Mouse (Mus musculus): ENCODE results near the gene Clasp1. TPM values are rescaled to one million over a fixed set of nuclear protein-coding genes. Genes with fewer than 3 reads are reported as not detected.

The Clasp1 gene
- 160 and 347 TPM in 2 replicates for polyA plus RNA-seq (2012; ENCODE audit: insufficient read depth, insufficient read length, low replicate concordance, missing spikeins)

- under 1% methylated on average over 44 of the region's 44 CpGs for WGBS
- H3K27ac ChIP-seq (ENCODE audit: insufficient read depth, low read depth, low read length): peak within 1 kb of the TSS; percentile 77
- TF ChIP-seq CTCF (IDR thresholded peaks at IDR 0.05; ENCODE audit: insufficient read depth, low read depth, low read length) (no peak), POLR2A (IDR thresholded peaks at IDR 0.05; ENCODE audit: insufficient read depth, low read depth, low read length) (peak; percentile 58)
- H3K4me3 ChIP-seq (ENCODE audit: insufficient read depth, low read depth, low read length): peak within 1 kb of the TSS; percentile 76
- H3K4me1 ChIP-seq (ENCODE audit: control insufficient read depth, insufficient read depth, low read length): no peaks in the 10 kb centered on the region
Observed at GRCm38 (mm10) chr1:118388757-118389453, at the start of gene Clasp1. TSS of gene Clasp1 (plus strand) at chr1:118389058.

DNA sequence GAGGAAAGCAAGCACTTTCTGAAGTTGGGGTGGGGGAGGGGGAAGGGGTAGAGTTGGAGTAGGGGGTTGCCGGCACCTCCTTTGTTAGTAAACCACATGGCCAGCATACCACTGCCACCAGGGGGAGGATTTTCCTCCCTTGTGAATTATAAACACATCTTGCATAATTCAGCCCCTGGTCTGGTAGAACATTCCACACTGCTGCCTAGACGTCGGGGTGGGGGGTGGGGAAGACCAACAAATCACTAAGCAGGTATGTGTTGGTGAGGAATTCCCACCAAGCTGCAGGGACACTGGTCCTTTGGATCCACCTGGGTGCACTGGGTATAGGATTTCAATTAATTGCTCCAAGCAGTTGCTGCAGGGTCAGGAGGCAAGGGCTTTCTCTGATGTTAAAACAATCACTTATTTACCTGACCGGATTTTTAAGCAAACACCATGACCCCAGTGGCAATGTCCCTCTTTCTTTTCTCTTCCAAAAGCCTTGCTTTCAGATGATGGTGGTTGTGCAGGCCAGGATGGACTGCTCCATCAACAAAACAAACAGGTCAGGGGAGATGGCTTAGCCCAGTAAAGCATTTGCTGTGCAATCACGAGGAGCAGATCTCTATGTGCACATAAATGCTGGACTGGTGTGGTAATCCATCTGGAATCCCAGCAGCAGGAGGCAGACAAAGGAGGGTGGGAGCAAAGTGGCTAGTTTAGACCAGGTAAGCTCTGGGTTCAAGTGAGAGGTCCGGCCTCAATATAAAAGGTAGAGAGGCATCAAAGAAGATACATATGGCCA lies 45.0 kb upstream of the Clasp1 start:
- Histone ChIP-seq H3K4me3 (ENCODE audit: insufficient read depth, low read depth, low read length) (no peak overlapping the region), H3K4me1 (ENCODE audit: control insufficient read depth, insufficient read depth, low read length) (no peaks in the 10 kb centered on the region), H3K27ac (ENCODE audit: insufficient read depth, low read depth, low read length) (no peak overlapping the region)
- 37% methylated on average over 6 of the region's 6 CpGs for WGBS
- TF ChIP-seq CTCF (IDR thresholded peaks at IDR 0.05; ENCODE audit: insufficient read depth, low read depth, low read length): no peak

GRCm38 (mm10) chr1:118349922-118350321 lies 38.9 kb upstream of the Clasp1 start:
- Histone ChIP-seq H3K4me1 (ENCODE audit: control insufficient read depth, insufficient read depth, low read length) (no peaks in the 10 kb centered on the region), H3K4me3 (ENCODE audit: insufficient read depth, low read depth, low read length) (no peak overlapping the region), H3K27ac (ENCODE audit: insufficient read depth, low read depth, low read length) (no peak overlapping the region)
- 82% methylated on average over 3 of the region's 3 CpGs for WGBS
- TF ChIP-seq POLR2A (IDR thresholded peaks at IDR 0.05; ENCODE audit: insufficient read depth, low read depth, low read length) (no peak), CTCF (IDR thresholded peaks at IDR 0.05; ENCODE audit: insufficient read depth, low read depth, low read length) (no peak)

GRCm38 (mm10) chr1:118359071-118359761 lies 29.6 kb upstream of the Clasp1 start:
- Histone ChIP-seq H3K27ac (ENCODE audit: insufficient read depth, low read depth, low read length) (no peak overlapping the region), H3K4me1 (ENCODE audit: control insufficient read depth, insufficient read depth, low read length) (no peaks in the 10 kb centered on the region), H3K4me3 (ENCODE audit: insufficient read depth, low read depth, low read length) (no peak overlapping the region)
- WGBS: 47% methylated on average over 6 of the region's 6 CpGs
- TF ChIP-seq CTCF (IDR thresholded peaks at IDR 0.05; ENCODE audit: insufficient read depth, low read depth, low read length): no peak
- no peak for TF ChIP-seq POLR2A (IDR thresholded peaks at IDR 0.05; ENCODE audit: insufficient read depth, low read depth, low read length)

DNA sequence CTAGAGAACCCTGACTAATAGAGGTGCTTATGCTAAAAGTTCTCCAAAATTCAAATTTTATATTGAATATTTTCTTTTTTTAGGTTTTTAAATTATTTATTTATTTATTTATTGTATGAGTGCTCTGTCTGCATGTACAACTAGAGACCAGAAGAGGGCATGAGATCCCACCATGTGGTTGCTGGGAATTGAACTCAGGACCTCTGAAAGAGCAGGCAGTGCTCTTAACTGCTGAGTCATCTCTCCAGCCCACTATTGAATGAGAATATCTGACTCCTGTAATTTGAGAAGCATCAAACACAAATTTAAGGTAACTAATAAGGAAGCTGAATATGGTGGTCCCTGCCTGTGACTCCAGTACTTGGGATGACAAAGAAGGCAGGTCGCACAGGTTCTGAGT lies 20.9 kb upstream of the Clasp1 start:
- Histone ChIP-seq H3K4me3 (ENCODE audit: insufficient read depth, low read depth, low read length) (no peak overlapping the region), H3K27ac (ENCODE audit: insufficient read depth, low read depth, low read length) (no peak overlapping the region), H3K4me1 (ENCODE audit: control insufficient read depth, insufficient read depth, low read length) (no peaks in the 10 kb centered on the region)
- TF ChIP-seq CTCF (IDR thresholded peaks at IDR 0.05; ENCODE audit: insufficient read depth, low read depth, low read length) (no peak), POLR2A (IDR thresholded peaks at IDR 0.05; ENCODE audit: insufficient read depth, low read depth, low read length) (no peak)
- 94% methylated on average over 1 of the region's 1 CpGs for WGBS

DNA sequence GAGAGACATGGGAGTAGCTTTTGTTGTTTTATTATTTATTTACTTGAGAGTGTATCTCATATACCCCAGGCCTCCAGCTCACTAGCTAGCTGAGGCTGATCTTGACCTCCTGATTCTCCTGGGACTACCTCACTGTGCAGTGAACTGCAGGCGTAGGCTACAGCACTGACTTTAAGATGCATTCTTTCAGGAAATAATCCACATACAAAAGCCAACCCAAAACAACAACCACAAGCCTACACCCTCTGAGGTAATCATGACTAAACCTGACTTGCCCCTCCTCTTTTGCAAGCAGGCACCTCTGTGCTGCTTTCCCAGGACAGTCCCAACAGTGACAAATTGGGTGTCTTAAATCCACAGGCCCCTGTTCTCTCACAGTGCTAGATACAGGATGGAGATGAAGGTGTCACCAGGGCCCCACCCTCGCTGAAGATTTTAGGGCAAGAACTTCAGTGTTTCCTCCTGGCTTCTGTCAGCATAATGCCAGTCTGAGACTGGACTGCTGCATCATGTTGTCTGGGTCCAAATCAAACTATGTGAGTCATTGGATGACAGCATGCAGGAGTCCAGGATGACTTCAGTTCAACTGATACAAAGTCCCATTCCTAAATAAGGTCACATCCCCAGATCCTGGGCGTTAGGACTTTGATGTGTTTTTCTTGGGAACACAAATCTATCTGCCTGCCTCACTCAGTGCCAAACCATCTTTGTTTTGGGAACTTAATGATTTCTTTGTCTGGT lies 20.0 kb upstream of the Clasp1 start:
- TF ChIP-seq CTCF (IDR thresholded peaks at IDR 0.05; ENCODE audit: insufficient read depth, low read depth, low read length) (no peak), POLR2A (IDR thresholded peaks at IDR 0.05; ENCODE audit: insufficient read depth, low read depth, low read length) (no peak)
- no peaks in the 10 kb centered on the region for H3K4me1 ChIP-seq (ENCODE audit: control insufficient read depth, insufficient read depth, low read length)
- 70% methylated on average over 3 of the region's 3 CpGs for WGBS
- H3K27ac ChIP-seq (ENCODE audit: insufficient read depth, low read depth, low read length): no peak overlapping the region
- no peak overlapping the region for H3K4me3 ChIP-seq (ENCODE audit: insufficient read depth, low read depth, low read length)

DNA sequence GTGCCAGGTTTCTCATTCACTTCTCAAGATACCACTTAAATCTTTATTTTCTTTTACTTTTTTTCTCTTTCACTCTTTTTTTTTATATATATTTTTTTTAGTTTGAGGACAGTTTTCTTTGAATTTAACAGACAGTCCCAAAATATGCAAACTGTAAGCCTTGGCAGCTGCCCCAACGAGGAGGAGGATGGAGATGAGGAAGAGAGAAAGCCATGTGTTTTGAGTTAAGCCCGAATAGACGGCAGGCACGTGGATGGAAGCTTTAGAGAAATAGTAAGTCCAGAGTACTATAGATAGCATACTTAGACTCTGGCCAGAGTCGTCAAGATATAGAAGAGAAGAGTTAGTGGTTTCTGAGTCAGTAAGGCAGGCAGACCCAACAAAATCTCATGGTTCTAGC lies 11.1 kb upstream of the Clasp1 start:
- H3K27ac ChIP-seq (ENCODE audit: insufficient read depth, low read depth, low read length): no peak overlapping the region
- TF ChIP-seq POLR2A (IDR thresholded peaks at IDR 0.05; ENCODE audit: insufficient read depth, low read depth, low read length) (no peak), CTCF (IDR thresholded peaks at IDR 0.05; ENCODE audit: insufficient read depth, low read depth, low read length) (no peak)
- H3K4me1 ChIP-seq (ENCODE audit: control insufficient read depth, insufficient read depth, low read length): no peaks in the 10 kb centered on the region
- WGBS: 69% methylated on average over 5 of the region's 5 CpGs
- H3K4me3 ChIP-seq (ENCODE audit: insufficient read depth, low read depth, low read length): no peak overlapping the region

GRCm38 (mm10) chr1:118380105-118380786 lies 8.6 kb upstream of the Clasp1 start:
- no peak overlapping the region for H3K4me3 ChIP-seq (ENCODE audit: insufficient read depth, low read depth, low read length)
- WGBS: 83% methylated on average over 8 of the region's 8 CpGs
- H3K4me1 ChIP-seq (ENCODE audit: control insufficient read depth, insufficient read depth, low read length): no peaks in the 10 kb centered on the region
- TF ChIP-seq POLR2A (IDR thresholded peaks at IDR 0.05; ENCODE audit: insufficient read depth, low read depth, low read length) (no peak), CTCF (IDR thresholded peaks at IDR 0.05; ENCODE audit: insufficient read depth, low read depth, low read length) (no peak)
- H3K27ac ChIP-seq (ENCODE audit: insufficient read depth, low read depth, low read length): no peak overlapping the region

Measured in olfactory bulb, adult 2 months (tissue).